Mouse (Mus musculus) activated CD4-positive, CD25-positive, alpha-beta regulatory T cell, adult 4 months (primary cell): ENCODE results near the gene Tbx1. TPM values are rescaled to one million over a fixed set of nuclear protein-coding genes. Genes with fewer than 3 reads are reported as not detected.

ENCODE experiments used
- ATAC-seq: one replicate; pipeline ENCODE4 v1.8.0; 2017
- polyA plus RNA-seq, 2 experiments: library from polyadenylated mRNA; unstranded; fragments of 100-300 nt; shearing (Covaris generic); gene quantifications; one replicate each; pipeline ENCODE4 v1.2.1; 2017

Tbx1 gene
- polyA plus RNA-seq, 2 experiments from 2014 or later = not detected

GRCm38 (mm10) chr16:18586906-18587546 is 3.4 kb downstream of the Tbx1 start:
- no peak for ATAC-seq

DNA sequence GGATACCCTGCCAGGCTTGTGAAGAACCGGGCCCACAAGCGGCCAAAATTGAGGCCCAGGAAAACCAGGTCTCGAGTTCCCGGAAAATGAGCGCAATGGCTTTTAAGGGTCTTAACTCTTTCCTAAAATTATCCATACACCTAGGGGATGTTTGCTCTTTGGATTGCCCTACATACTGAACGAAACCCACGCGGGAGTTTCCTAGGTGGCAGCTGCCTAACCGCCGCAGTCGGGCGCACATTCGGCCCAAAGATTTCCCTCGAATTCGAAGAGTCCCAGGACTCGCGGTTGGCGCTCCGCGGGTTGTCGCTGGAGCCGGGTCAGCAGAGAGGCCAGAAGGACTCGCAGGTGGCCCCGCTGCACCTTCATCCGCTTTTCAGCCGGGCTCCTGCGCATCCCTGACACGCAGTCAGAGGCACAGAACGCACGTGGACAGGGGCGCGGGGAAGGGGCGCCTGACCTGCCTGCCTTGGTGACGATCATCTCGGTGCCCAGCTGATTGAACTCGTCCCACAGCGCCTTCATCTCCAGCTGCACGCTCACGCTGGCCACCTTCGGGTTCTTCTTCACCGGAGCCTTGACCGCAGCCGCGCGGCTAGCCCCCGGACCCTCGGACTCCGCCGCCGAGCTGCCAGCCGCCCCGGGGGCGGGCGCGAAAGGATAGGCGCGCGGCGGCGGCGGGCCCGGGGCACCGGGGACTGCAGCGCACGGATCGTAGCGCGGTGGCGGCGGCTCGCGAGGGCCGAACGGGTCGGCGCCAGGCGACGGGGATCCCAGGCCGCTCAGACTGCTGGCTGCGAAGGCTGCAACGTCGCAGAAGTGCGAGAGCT is 4.2 kb downstream of the Tbx1 start:
- ATAC-seq = no peak

DNA sequence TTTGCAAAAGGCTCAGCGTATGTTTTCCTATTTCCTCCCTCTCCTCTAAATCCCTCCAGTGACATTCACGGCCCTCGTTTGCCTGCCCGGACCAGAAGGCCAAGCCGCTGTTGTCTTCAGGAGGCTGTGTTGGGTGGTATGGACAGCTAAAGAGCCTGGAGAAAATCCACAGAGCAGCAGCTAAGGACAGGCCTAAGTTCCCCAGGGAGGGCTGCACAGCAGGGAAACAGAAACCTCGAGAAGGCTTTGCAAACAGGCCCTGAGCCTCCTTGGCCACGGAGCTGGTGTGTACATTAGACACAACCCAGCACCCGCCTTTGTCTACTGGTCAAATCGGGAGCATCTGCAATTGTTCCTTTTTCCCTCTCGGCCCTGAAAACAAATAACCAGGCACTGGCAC is 4.8 kb downstream of the Tbx1 start:
- no peak for ATAC-seq

GRCm38 (mm10) chr16:18584901-18585510 is 5.5 kb downstream of the Tbx1 start:
- no peak for ATAC-seq

- no peak for ATAC-seq
Measured at GRCm38 (mm10) chr16:18583673-18584357, 6.7 kb downstream of the Tbx1 start.

DNA sequence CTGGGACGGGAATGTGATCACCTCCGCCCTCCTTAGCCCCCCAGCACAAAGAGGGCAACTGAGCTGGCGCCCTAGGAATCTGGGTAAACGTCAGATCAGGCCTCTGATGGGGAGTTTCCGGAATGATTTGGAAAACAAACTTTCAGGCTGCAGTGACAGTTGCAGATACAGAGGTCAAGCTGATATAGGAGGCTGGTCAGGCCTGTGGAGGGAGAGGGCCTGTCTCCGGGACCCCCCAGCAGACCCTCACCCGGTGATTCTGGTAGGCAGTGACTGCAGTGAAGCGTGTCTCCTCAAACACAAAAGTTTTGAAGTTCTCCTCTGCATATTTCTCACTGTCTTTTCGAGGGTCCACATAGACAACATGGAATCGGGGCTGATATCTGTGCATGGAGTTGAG is 7.3 kb downstream of the Tbx1 start:
- ATAC-seq = no peak

DNA sequence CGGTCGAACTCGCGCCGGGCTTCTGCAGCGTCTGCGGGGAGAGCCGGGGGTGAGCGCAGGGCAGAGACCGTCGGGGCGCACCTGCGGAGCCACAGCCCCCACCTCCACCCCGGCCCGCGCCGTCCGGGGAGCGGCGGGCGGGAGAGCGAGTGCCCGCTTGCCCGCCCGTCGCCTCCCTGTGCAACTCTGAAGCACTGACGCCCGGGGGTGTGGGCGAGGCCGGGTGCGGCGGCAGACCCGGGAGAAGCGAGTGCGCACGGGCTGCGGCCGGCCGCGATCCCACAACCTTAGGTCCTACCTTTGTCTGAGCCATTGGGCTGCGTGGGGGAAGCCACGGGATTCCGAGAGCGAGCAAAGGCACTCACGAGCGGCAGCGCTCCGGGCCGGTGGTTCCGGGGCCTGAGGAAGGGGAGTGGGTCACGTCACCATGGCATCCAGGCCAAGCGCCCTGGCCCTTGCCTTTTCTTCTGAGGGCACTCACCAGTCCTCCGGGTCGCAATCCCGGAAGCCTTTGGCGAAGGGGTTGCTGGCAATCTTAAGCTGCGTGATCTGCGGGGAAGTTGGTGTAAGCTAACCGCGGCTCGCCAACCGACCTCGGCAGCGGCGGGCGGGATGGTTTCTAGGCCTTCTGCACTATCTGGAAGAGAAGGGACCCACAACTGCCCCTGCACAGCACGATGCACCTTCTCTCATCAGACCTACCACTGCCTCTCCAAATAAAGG is 7.9 kb downstream of the Tbx1 start:
- no peak for ATAC-seq

- no peak for ATAC-seq
Measured at GRCm38 (mm10) chr16:18581623-18582205, 8.8 kb downstream of the Tbx1 start.

DNA sequence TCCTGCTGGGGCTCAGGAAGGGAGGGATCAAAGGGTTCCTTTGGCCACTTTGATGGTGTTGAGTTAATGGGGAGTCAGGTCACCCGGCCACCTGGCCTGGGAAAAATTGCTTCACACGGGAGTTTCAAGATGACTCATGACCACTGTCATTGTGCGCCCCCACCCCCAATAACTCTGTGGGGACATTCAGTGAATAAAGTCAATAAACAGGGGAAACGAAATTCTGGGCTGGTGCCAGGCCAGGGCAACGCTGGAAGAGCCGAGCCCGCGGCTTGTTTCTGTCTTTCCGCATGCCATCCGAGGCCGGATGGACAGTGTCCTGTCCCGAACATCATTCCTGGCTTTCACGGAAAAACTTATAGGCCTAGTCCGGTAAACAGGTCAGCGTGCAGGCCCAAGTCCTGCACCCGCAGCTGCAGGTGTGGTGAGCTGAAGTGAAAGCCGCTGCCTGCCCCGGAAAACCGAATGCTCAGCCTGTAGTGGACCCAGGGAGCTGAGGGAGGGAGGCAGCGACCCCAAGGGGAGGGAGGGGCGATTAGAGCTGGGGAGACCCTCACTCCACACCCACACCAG is 9.3 kb downstream of the Tbx1 start:
- ATAC-seq = no peak

- ATAC-seq = no peak
Measured at GRCm38 (mm10) chr16:18580389-18580788, 10.1 kb downstream of the Tbx1 start.

GRCm38 (mm10) chr16:18577599-18578160 is 12.8 kb downstream of the Tbx1 start:
- no peak for ATAC-seq

DNA sequence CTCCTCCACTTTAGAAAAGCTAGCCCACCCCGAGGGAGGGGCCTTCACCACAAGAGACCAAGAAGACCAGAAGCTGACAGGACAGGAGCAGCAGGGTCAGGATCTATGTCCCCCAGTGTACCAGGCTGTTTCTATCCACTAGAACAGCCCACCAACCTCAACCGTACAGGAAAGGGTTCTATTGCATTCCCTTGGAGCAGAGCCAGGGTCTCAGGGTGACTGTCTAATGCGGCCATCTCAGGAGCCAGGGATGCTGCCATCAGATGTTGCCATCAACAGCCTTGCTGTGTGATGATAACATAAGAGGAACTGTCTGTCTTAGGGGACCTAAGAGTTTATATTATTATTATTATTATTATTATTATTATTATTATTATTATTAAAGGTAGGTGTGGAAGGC is 13.4 kb downstream of the Tbx1 start:
- no peak for ATAC-seq

DNA sequence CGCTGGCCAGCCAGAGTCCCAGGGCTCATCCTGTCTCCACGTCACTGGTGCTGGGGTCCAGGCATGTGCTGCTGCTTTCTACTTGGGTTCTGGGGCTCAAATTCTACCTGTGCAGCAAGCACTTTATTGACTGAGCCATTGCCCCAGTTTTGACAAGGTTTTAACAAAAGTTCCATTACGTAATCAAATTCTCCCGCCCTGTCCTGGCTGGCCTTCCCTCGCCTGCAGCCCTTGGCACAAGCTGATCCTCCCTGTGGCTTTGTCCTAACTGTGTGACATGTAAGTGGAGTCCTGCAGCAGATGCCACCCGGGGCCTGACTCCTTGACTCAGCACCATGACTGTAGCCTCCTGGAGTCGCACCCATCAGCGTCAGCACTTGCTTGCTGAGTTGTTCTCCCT is 16.3 kb downstream of the Tbx1 start:
- ATAC-seq = no peak

DNA sequence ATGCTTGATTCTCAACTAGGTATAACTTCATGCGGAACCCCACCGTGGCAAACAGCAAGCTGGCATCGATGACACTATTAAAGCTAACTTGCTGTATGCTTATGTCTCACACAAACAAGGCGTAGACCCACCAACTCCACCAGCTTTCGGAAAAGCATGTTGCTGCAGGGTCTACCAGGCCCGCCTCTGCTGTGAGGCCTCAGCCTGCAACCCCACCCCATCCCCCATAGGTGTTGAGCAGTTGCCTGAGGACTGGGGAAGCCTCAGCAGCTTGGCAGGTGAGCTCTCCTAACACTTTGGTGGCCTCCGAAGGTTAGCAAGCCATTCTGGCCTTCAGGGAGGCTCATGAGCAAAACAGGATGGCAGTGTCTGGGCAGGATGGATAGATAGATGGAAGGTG is 21.9 kb downstream of the Tbx1 start:
- ATAC-seq = no peak

DNA sequence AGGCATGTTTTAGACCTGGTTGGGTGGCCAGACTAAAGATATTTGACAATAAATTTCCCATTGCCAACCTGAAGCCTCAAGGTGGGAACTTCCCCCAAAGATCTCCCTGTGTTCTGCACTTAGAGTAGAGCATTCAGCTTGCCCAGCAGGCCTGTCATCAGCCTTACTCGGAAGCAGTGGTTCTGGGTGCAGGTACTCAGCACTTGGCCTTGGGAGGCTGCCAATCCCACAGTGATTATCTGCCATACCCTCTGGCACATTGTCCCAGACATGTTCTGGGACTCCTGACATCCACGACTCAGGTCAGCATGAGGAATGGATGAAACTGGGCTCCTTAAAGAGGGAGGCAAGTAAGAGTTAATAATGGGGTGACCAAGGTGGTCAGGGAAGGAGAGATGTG is 26.0 kb downstream of the Tbx1 start:
- ATAC-seq = no peak

- no peak for ATAC-seq
Measured at GRCm38 (mm10) chr16:18556461-18556860, 34.0 kb downstream of the Tbx1 start.

- ATAC-seq = no peak
Measured at GRCm38 (mm10) chr16:18555235-18555935, 35.1 kb downstream of the Tbx1 start.

DNA sequence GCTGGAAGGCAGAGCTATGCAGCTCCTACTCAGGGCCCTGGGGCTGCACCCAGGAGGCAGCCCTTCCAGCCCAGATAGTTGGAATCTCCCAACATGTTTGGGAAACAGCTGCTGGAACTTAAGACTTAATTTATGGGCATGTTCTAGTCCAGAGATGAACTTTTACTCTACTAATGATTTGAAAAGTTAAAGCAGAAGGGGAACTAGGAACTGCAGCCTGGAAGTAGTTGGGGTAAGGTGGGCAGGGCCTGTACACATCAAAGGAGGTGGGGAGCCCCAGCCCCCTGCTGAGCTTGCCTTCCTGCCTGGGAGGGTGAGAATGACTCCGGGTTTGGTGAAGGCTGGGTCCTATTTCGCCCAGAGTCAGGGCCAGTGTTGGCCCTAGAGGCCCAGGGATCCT is 35.8 kb downstream of the Tbx1 start:
- no peak for ATAC-seq

DNA sequence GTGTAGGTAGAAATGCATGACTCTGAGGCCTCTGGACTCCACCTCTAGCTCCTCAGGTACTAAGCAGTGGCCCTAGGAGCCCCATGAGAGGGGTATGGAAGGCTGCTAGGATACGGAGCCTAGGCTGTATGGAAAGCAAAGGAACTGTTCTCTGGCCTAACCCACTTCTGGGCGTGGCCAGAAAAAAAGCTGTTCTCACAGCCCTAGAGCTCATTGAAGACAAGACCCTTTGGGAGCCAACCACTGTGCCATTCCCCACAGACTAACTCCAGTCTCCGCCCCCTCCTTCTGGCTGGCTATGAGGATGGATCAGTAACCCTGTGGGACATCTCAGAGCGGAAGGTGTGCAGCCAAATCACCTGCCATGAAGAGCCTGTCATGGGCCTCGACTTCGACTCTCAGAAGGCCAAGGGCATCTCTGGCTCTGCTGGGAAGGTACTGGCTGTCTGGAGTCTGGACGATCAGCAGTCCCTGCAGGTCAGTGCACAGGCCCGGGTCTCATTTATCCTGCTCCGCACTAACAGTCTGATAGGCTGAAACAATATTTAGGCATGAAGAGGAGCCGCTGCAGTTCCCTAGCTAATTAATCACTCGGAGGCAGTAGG is 38.3 kb downstream of the Tbx1 start:
- ATAC-seq = no peak

DNA sequence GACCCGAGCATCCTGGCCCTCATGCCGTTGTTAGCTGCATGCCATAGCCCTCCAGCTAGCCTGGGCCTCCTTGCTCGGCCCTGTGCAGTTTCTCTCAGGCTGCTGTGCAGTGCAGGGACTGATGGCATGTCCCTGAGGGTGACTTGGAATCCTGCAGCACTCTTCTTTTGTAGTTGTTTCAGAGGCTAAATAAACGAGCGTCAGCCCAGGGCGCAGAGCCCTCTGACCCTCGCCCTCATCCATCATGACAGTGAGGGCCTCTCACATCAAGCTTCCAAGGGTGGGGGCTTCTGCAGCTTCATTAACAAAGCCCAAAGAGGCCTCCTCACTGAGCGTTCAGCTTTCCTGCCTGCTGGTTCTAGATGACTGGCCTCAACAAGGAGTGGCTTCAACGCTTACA is 38.9 kb downstream of the Tbx1 start:
- no peak for ATAC-seq
